Mouse (Mus musculus): Measurements from ENCODE around the gene Rcn3.

GRCm38 (mm10) chr7:45053117-45053930 lies 38.7 kb downstream of the Rcn3 start:
- TF ChIP-seq CTCF (IDR thresholded peaks at IDR 0.05) = no peak
- TF ChIP-seq EP300 (IDR thresholded peaks at IDR 0.05; ENCODE audit: insufficient read depth, low read depth, low read length) = no peak

Data from heart, adult 2 months (tissue).